Mouse (Mus musculus): Measurements from ENCODE around the gene Gpd2. TPM values are rescaled to one million over a fixed set of nuclear protein-coding genes. Genes with fewer than 3 reads are reported as not detected.

The Gpd2 gene
- total RNA-seq, 2 experiments from 2014 or later: 135 to 138 TPM

GRCm38 (mm10) chr2:57296069-57296468 is 58.6 kb downstream of the Gpd2 start:
- no peak for DNase-seq (ENCODE audit: extremely low spot score in 1 of 2, low spot score in 1 of 2)

DNA sequence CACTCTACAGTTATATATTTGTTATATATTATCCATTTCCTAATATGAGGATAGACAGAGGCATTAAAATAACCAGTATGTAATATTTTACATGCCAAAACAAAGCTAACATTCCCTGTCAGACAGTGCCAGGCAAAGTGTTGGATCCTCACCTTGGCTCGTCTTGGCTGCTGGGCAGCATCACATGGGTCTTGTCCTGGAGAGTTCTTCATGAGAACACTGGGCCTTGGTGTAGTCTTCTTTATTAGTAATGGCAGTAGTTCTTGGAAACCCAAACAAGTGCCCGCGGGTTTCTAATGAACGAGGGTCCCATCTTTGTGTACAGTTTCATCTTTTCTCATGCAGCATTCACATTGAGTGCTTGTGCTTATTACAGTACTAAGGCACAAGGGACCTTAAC is 59.8 kb downstream of the Gpd2 start:
- no peak for DNase-seq (ENCODE audit: extremely low spot score in 1 of 2, low spot score in 1 of 2)

- DNase-seq (ENCODE audit: extremely low spot score in 1 of 2, low spot score in 1 of 2): no peak
Observed at GRCm38 (mm10) chr2:57301539-57301938, 64.1 kb downstream of the Gpd2 start.

- DNase-seq (ENCODE audit: extremely low spot score in 1 of 2, low spot score in 1 of 2): no peak
Observed at GRCm38 (mm10) chr2:57304212-57304611, 66.8 kb downstream of the Gpd2 start.

- DNase-seq (ENCODE audit: extremely low spot score in 1 of 2, low spot score in 1 of 2): no peak
Observed at GRCm38 (mm10) chr2:57312268-57312797, 74.9 kb downstream of the Gpd2 start.

DNA sequence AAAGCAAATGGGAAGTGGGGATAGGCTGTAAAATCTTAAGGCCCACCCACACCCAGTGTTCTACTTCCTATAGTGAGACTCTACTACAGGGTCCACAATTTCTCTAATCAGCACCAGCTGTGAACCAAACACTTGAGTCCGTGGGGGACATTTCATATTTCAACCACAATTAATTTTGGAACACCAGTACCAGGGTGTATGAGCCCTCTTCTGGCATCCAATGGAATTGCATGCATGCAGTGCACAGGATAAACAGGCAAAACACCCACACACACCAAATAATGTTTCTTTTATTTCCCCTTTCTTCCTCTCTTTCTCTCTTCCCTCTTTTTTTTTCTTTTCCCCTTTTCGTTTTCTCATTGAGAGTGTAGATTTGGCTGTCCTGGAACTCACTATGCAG is 78.6 kb downstream of the Gpd2 start:
- peak in 1 of 2 experiments; percentile 16 for DNase-seq (ENCODE audit: extremely low spot score in 1 of 2, low spot score in 1 of 2)

- no peak for DNase-seq (ENCODE audit: extremely low spot score in 1 of 2, low spot score in 1 of 2)
Observed at GRCm38 (mm10) chr2:57318336-57318735, 80.9 kb downstream of the Gpd2 start.

DNA sequence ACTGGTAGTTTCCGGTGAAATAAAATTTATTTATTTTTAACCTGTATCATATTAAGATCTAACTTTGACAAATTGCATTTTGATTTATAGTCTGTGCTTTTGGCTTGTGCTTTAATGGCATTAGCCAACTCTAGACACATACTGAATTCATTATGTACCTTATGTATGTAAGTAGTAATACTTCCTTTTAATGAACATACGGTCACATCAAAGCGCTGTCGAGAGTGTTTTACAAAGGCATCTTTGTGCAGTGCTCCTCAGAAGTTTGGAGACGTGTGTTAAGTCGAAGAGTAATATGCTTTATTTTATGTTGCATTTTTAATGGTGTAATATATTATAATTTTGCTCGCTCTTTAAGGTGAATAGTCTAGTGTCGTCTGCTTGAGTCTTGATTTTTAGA is 88.7 kb downstream of the Gpd2 start:
- no peak for DNase-seq (ENCODE audit: extremely low spot score in 1 of 2, low spot score in 1 of 2)

DNA sequence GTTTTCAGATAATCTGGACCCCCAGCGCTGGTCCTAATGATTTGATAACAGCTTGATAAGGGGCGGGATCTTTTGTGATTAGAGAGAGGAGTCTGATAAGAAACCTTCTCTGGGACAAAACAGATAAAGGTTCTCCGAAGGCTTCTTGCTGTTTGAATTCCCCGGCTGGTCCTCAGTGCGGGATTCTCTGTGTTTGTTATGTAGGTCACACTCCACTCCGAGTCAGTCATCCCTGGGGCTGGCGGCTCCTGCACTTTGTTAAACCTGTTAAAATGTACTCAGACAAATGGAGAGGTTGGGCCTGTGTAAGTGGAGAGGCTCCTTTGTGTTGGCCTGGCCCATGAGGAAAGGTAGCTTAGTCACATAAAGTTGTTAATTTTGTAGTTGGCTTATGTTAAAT is 91.9 kb downstream of the Gpd2 start:
- no peak for DNase-seq (ENCODE audit: extremely low spot score in 1 of 2, low spot score in 1 of 2)

DNA sequence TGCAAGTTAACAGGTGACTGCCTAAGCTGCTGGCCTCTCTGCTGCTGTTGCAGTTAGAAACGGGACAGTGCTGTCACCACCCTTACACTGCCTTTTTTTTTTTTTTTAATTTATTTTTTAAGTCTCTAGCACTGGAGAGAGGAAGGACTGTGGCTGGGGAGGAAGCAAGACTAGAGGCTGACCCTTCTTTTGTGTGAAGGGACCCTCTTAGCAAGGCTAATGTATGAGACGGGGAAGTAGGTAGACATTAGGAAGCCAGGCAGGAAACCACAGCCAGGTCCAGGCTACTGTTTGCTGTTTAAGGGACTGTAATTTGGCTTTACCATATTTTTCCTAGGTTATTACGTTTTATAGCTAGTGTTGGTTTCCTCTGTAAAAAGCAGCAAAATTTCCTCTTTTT is 93.4 kb downstream of the Gpd2 start:
- DNase-seq (ENCODE audit: extremely low spot score in 1 of 2, low spot score in 1 of 2): no peak

- no peak for DNase-seq (ENCODE audit: extremely low spot score in 1 of 2, low spot score in 1 of 2)
Observed at GRCm38 (mm10) chr2:57331266-57331665, 93.8 kb downstream of the Gpd2 start.

DNA sequence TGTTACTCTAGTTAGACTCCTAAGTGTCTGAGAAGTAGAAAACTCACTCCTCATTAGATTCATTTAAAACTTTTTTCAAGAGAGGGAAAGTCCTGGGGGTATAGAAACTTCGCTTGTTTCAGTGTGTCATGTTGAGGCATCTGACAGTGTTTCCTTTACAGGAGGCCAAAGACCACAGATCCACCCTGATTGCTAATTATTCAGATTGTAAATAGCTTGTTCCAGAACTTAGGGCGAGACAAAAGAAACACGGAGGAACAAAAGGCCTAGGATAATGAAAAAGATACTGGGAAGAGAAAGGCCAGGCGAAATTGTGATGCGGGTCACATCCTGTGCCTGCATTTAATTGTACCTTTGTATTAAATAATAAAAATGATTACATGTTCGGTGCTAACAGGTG is 96.0 kb downstream of the Gpd2 start:
- DNase-seq (ENCODE audit: extremely low spot score in 1 of 2, low spot score in 1 of 2): no peak

DNA sequence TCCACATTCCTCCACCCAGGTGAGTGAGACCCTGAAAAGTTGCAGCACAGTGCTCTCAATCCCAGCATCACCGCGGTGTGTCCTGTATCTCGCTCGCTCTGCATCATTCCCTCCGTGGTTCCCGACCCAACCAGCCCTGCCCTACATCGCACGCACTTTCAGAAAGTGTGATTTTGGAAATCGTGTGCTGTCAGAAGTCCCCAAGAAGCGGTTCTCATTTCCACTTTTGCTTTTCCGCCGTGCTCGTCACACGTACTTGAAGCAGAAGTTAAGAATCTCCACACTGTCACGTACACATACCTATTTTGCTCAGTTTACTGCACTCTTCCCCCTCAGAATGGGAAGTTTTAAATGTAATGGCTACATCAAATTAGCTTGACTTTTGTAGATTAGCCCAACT is 98.0 kb downstream of the Gpd2 start:
- DNase-seq (ENCODE audit: extremely low spot score in 1 of 2, low spot score in 1 of 2): no peak

- no peak for DNase-seq (ENCODE audit: extremely low spot score in 1 of 2, low spot score in 1 of 2)
Observed at GRCm38 (mm10) chr2:57338779-57339178, 101.3 kb downstream of the Gpd2 start.

DNA sequence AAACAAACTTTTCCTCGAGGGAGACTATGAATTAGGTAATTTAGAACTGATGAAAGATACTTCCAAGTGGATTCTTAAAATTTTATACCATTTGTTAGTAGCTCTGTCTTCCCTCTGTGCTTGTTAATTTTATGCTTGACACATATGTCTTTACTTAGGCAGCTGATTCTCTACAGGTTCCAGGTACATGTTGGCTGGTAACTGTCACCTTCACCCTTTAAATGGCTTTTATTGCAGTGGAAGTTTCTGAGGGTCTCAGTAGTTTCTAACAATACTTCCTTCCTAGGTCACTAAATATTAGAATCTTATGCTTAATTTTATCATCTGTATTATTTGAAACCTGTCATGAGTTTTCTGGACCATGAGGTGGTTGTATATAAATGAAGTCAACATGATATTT is 105.5 kb downstream of the Gpd2 start:
- DNase-seq (ENCODE audit: extremely low spot score in 1 of 2, low spot score in 1 of 2): no peak

- no peak for DNase-seq (ENCODE audit: extremely low spot score in 1 of 2, low spot score in 1 of 2)
Observed at GRCm38 (mm10) chr2:57350615-57351014, 113.2 kb downstream of the Gpd2 start.

- no peak for DNase-seq (ENCODE audit: extremely low spot score in 1 of 2, low spot score in 1 of 2)
Observed at GRCm38 (mm10) chr2:57353722-57354432, 116.4 kb downstream of the Gpd2 start.

DNA sequence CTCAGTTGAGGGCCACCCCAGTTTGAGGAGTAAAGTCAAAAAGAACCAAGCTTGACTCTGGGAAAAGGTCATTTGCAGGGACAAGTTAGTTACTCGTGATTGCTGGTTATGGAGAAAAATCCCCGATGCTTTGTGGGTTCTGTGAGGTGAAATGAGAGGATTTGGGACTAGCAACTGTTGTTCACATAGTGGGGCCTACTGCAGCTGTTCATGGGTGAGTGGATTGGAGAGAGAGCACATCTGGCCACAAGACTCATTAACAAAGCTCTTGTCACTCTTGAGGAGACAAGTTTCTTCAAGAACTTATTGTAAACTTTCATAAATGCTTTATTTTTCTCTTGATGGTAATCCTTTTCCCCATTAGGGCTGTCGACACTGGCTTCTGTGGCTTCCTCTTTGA is 117.4 kb downstream of the Gpd2 start:
- DNase-seq (ENCODE audit: extremely low spot score in 1 of 2, low spot score in 1 of 2): no peak

GRCm38 (mm10) chr2:57356222-57356822 is 118.9 kb downstream of the Gpd2 start:
- no peak for DNase-seq (ENCODE audit: extremely low spot score in 1 of 2, low spot score in 1 of 2)

DNA sequence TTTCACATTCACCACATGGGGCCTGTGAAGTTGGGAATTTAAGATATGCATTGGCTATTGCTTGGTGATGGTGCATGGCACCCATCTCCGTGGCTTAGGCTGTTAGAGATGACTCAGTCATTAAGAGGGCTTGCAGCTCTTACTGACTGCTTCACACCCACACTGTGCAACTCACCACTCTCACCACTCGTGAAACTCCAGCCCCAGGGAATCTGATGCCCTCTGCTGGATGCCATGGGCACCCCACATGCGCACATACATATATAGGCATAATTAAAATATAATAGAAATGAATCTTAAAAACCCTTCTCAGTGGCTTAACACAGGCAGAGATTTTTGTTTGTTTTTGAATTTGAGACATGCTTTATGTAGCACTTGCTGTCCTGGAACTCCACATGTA is 125.1 kb downstream of the Gpd2 start:
- DNase-seq (ENCODE audit: extremely low spot score in 1 of 2, low spot score in 1 of 2): no peak

DNA sequence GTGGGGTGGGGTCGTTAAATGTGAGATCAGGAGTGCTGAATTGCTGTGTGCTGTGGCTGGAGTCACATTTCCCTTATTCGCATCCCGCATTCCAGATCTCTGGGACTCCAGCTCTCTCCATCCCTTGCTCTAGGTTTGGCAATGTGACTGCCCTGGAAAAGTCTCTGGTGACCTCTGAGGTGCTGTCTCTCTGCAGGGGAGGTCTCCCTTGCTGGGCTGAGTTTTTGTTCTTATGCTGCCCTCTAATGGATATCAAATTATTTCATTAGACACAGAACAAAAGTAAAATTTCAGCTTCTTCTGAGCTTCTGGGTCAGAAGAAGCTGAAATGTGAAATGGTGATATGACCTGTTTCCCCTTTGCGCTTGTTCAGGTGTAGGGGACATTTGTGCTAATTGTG is 137.2 kb downstream of the Gpd2 start:
- DNase-seq (ENCODE audit: extremely low spot score in 1 of 2, low spot score in 1 of 2): no peak

- no peak for DNase-seq (ENCODE audit: extremely low spot score in 1 of 2, low spot score in 1 of 2)
Observed at GRCm38 (mm10) chr2:57375138-57375837, 137.9 kb downstream of the Gpd2 start.
